Mouse (Mus musculus): ENCODE data around the gene Rbm20.

The Rbm20 gene

GRCm38 (mm10) chr19:53810584-53810983, 133.5 kb downstream of the Rbm20 start:
- no peak for DNase-seq (ENCODE audit: inconsistent ontology term)

- DNase-seq (ENCODE audit: inconsistent ontology term): no peak
These were observed 136.5 kb downstream of the Rbm20 start for GRCm38 (mm10) chr19:53813576-53813975.

GRCm38 (mm10) chr19:53815714-53816113, 138.6 kb downstream of the Rbm20 start:
- DNase-seq (ENCODE audit: inconsistent ontology term): no peak

- no peak for DNase-seq (ENCODE audit: inconsistent ontology term)
These were observed 139.1 kb downstream of the Rbm20 start for GRCm38 (mm10) chr19:53816242-53816641.

- DNase-seq (ENCODE audit: inconsistent ontology term): no peak
These were observed 142.2 kb downstream of the Rbm20 start for GRCm38 (mm10) chr19:53819299-53819698.

GRCm38 (mm10) chr19:53821241-53822120, 144.4 kb downstream of the Rbm20 start:
- DNase-seq (ENCODE audit: inconsistent ontology term): peak; percentile 32

GRCm38 (mm10) chr19:53823847-53824246, 146.7 kb downstream of the Rbm20 start:
- DNase-seq (ENCODE audit: inconsistent ontology term): no peak

- DNase-seq (ENCODE audit: inconsistent ontology term): no peak
These were observed 148.0 kb downstream of the Rbm20 start for GRCm38 (mm10) chr19:53824872-53825680.

- DNase-seq (ENCODE audit: inconsistent ontology term): no peak
These were observed 152.9 kb downstream of the Rbm20 start for GRCm38 (mm10) chr19:53829990-53830389.

GRCm38 (mm10) chr19:53830407-53831163, 153.5 kb downstream of the Rbm20 start:
- peak; percentile 85 for DNase-seq (ENCODE audit: inconsistent ontology term)

GRCm38 (mm10) chr19:53831164-53831448, 154.0 kb downstream of the Rbm20 start:
- DNase-seq (ENCODE audit: inconsistent ontology term): peak; percentile 72

GRCm38 (mm10) chr19:53832512-53832911, 155.4 kb downstream of the Rbm20 start:
- DNase-seq (ENCODE audit: inconsistent ontology term): no peak

- DNase-seq (ENCODE audit: inconsistent ontology term): no peak
These were observed 156.8 kb downstream of the Rbm20 start for GRCm38 (mm10) chr19:53833745-53834369.

- no peak for DNase-seq (ENCODE audit: inconsistent ontology term)
These were observed 159.7 kb downstream of the Rbm20 start for GRCm38 (mm10) chr19:53836569-53837454.

- no peak for DNase-seq (ENCODE audit: inconsistent ontology term)
These were observed 161.7 kb downstream of the Rbm20 start for GRCm38 (mm10) chr19:53838850-53839249.

GRCm38 (mm10) chr19:53839837-53840236, 162.7 kb downstream of the Rbm20 start:
- DNase-seq (ENCODE audit: inconsistent ontology term): peak; percentile 56

- no peak for DNase-seq (ENCODE audit: inconsistent ontology term)
These were observed 164.8 kb downstream of the Rbm20 start for GRCm38 (mm10) chr19:53841915-53842314.

GRCm38 (mm10) chr19:53843972-53844371, 166.9 kb downstream of the Rbm20 start:
- no peak for DNase-seq (ENCODE audit: inconsistent ontology term)

- DNase-seq (ENCODE audit: inconsistent ontology term): no peak
These were observed 171.3 kb downstream of the Rbm20 start for GRCm38 (mm10) chr19:53848272-53848995.
